Mouse (Mus musculus) MN1 (cell line): ENCODE data around the gene Ankar.

ENCODE experiments used
- DNase-seq: peaks from one replicate; pipeline ENCODE4 v3.0.0-alpha.2; 2016; ENCODE audit warnings: low spot score

Ankar gene

GRCm38 (mm10) chr1:72700479-72700878, at the start of gene Ankar:
TSS of gene Ankar (minus strand) at chr1:72700579.
- DNase-seq: no peak

- DNase-seq: no peak
Measured at GRCm38 (mm10) chr1:72746382-72746781, 46.0 kb upstream of the Ankar start.

- no peak for DNase-seq
Measured at GRCm38 (mm10) chr1:72744816-72745506, 44.6 kb upstream of the Ankar start.

- no peak for DNase-seq
Measured at GRCm38 (mm10) chr1:72741406-72741805, 41.0 kb upstream of the Ankar start.

- no peak for DNase-seq
Measured at GRCm38 (mm10) chr1:72739681-72740063, 39.3 kb upstream of the Ankar start.

- DNase-seq: peak; percentile 23
Measured at GRCm38 (mm10) chr1:72738946-72739680, 38.7 kb upstream of the Ankar start.

- DNase-seq: no peak
Measured at GRCm38 (mm10) chr1:72736397-72737125, 36.2 kb upstream of the Ankar start.

- DNase-seq: no peak
Measured at GRCm38 (mm10) chr1:72733191-72733691, 32.9 kb upstream of the Ankar start.

- DNase-seq: no peak
Measured at GRCm38 (mm10) chr1:72730126-72730525, 29.7 kb upstream of the Ankar start.

GRCm38 (mm10) chr1:72728781-72729180, 28.4 kb upstream of the Ankar start:
- no peak for DNase-seq

- DNase-seq: no peak
Measured at GRCm38 (mm10) chr1:72725941-72726340, 25.6 kb upstream of the Ankar start.

- DNase-seq: peak; percentile 47
Measured at GRCm38 (mm10) chr1:72724354-72724753, 24.0 kb upstream of the Ankar start.

- DNase-seq: no peak
Measured at GRCm38 (mm10) chr1:72722646-72723045, 22.3 kb upstream of the Ankar start.

GRCm38 (mm10) chr1:72720115-72720725, 19.8 kb upstream of the Ankar start:
- DNase-seq: no peak

GRCm38 (mm10) chr1:72718846-72719245, 18.5 kb upstream of the Ankar start:
- peak; percentile 53 for DNase-seq

GRCm38 (mm10) chr1:72717540-72717939, 17.2 kb upstream of the Ankar start:
- no peak for DNase-seq

- DNase-seq: peak; percentile 63
Measured at GRCm38 (mm10) chr1:72716926-72717325, 16.5 kb upstream of the Ankar start.

GRCm38 (mm10) chr1:72716421-72716820, 16.0 kb upstream of the Ankar start:
- no peak for DNase-seq

GRCm38 (mm10) chr1:72715593-72716361, 15.4 kb upstream of the Ankar start:
- DNase-seq: no peak

GRCm38 (mm10) chr1:72715065-72715464, 14.7 kb upstream of the Ankar start:
- DNase-seq: no peak

- DNase-seq: no peak
Measured at GRCm38 (mm10) chr1:72714547-72714946, 14.2 kb upstream of the Ankar start.
